Mouse (Mus musculus): ENCODE results near the gene Rpl28. TPM values are rescaled to one million over a fixed set of nuclear protein-coding genes. Genes with fewer than 3 reads are reported as not detected.

The Rpl28 gene
- polyA plus RNA-seq (2014; fragmentation: Nextera tagmentation; extraction: Ambion mirVana) = 149 and 169 TPM in 2 replicates

- Histone ChIP-seq H3K4me1 (ENCODE audit: control insufficient read depth, insufficient read depth, low read length) (peaks cover 3% of the 10 kb centered on the region; the same call in 1 of the 2 replicates), H3K4me2 (ENCODE audit: low read depth, low read length) (peak within 1 kb of the TSS; percentile 75), H3K27ac (replicated peaks; ENCODE audit: low read depth, low read length) (peak within 1 kb of the TSS; percentile 90), H3K27me3 (ENCODE audit: control insufficient read depth, insufficient read depth, low read length) (0 out of 2 replicates have a peak, but pooled peaks cover 3% of the 10 kb centered on the region), H3K9ac (replicated peaks; ENCODE audit: low read length) (peak within 1 kb of the TSS; percentile 95), H3K4me3 (ENCODE audit: low read depth, low read length) (peak within 1 kb of the TSS; percentile 77), H3K9me3 (replicated peaks; ENCODE audit: control insufficient read depth, low read length) (no peaks in the 10 kb centered on the region), H3K36me3 (replicated peaks; ENCODE audit: control insufficient read depth, insufficient read depth, low read depth, low read length) (peaks cover 5% of the 10 kb centered on the region)
- peak; percentile 99 for DNase-seq (ENCODE audit: low spot score)
- peak; percentile 80 for ATAC-seq (replicated peaks; ENCODE audit: insufficient number of reproducible peaks, low FRiP score, low TSS enrichment, low read depth)
- 2% methylated on average over 51 of the region's 54 CpGs for WGBS
Observed at GRCm38 (mm10) chr7:4792278-4793212, at the start of gene Rpl28. Gene Rpl28, plus strand, starts transcription at chr7:4792874.

- Histone ChIP-seq H3K4me1 (ENCODE audit: control insufficient read depth, insufficient read depth, low read length) (no peaks in the 10 kb centered on the region), H3K9me3 (replicated peaks; ENCODE audit: control insufficient read depth, low read length) (no peaks in the 10 kb centered on the region), H3K36me3 (replicated peaks; ENCODE audit: control insufficient read depth, insufficient read depth, low read depth, low read length) (peaks cover 8% of the 10 kb centered on the region), H3K27ac (replicated peaks; ENCODE audit: low read depth, low read length) (no peak overlapping the region), H3K4me2 (ENCODE audit: low read depth, low read length) (no peak overlapping the region), H3K4me3 (ENCODE audit: low read depth, low read length) (no peak overlapping the region), H3K27me3 (ENCODE audit: control insufficient read depth, insufficient read depth, low read length) (no peaks in the 10 kb centered on the region), H3K9ac (replicated peaks; ENCODE audit: low read length) (no peak overlapping the region)
- WGBS = 70% methylated on average over 2 of the region's 2 CpGs
- ATAC-seq (replicated peaks; ENCODE audit: insufficient number of reproducible peaks, low FRiP score, low TSS enrichment, low read depth) (no peak), DNase-seq (ENCODE audit: low spot score) (no peak)
Observed at GRCm38 (mm10) chr7:4743354-4743753, 49.3 kb upstream of the Rpl28 start.

GRCm38 (mm10) chr7:4744886-4745285 lies 47.8 kb upstream of the Rpl28 start:
- Histone ChIP-seq H3K27me3 (ENCODE audit: control insufficient read depth, insufficient read depth, low read length) (no peaks in the 10 kb centered on the region), H3K4me3 (ENCODE audit: low read depth, low read length) (no peak overlapping the region)

GRCm38 (mm10) chr7:4746326-4746980 lies 46.2 kb upstream of the Rpl28 start:
- Histone ChIP-seq H3K27ac (replicated peaks; ENCODE audit: low read depth, low read length) (no peak overlapping the region), H3K4me1 (ENCODE audit: control insufficient read depth, insufficient read depth, low read length) (no peaks in the 10 kb centered on the region), H3K4me3 (ENCODE audit: low read depth, low read length) (no peak overlapping the region), H3K36me3 (replicated peaks; ENCODE audit: control insufficient read depth, insufficient read depth, low read depth, low read length) (peaks cover 8% of the 10 kb centered on the region), H3K27me3 (ENCODE audit: control insufficient read depth, insufficient read depth, low read length) (no peaks in the 10 kb centered on the region), H3K4me2 (ENCODE audit: low read depth, low read length) (no peak overlapping the region), H3K9ac (replicated peaks; ENCODE audit: low read length) (no peak overlapping the region), H3K9me3 (replicated peaks; ENCODE audit: control insufficient read depth, low read length) (no peaks in the 10 kb centered on the region)
- DNase-seq (ENCODE audit: low spot score) (no peak), ATAC-seq (replicated peaks; ENCODE audit: insufficient number of reproducible peaks, low FRiP score, low TSS enrichment, low read depth) (no peak)
- 83% methylated on average over 22 of the region's 22 CpGs for WGBS

More at GRCm38 (mm10) chr7:4744886-4745285, 47.8 kb upstream of the Rpl28 start:
- no peak for ATAC-seq (replicated peaks; ENCODE audit: insufficient number of reproducible peaks, low FRiP score, low TSS enrichment, low read depth)
- no peaks in the 10 kb centered on the region for H3K4me1 ChIP-seq (ENCODE audit: control insufficient read depth, insufficient read depth, low read length)
- DNase-seq (ENCODE audit: low spot score) = no peak
- peaks cover 8% of the 10 kb centered on the region for H3K36me3 ChIP-seq (replicated peaks; ENCODE audit: control insufficient read depth, insufficient read depth, low read depth, low read length)
- no peak overlapping the region for H3K27ac ChIP-seq (replicated peaks; ENCODE audit: low read depth, low read length)
- H3K9ac ChIP-seq (replicated peaks; ENCODE audit: low read length) = no peak overlapping the region
- no peak overlapping the region for H3K4me2 ChIP-seq (ENCODE audit: low read depth, low read length)
- H3K9me3 ChIP-seq (replicated peaks; ENCODE audit: control insufficient read depth, low read length) = no peaks in the 10 kb centered on the region
- WGBS = 94% methylated on average over 5 of the region's 6 CpGs

- no peak for DNase-seq (ENCODE audit: low spot score)
- ATAC-seq (replicated peaks; ENCODE audit: insufficient number of reproducible peaks, low FRiP score, low TSS enrichment, low read depth) = no peak
- Histone ChIP-seq H3K4me3 (ENCODE audit: low read depth, low read length) (no peak overlapping the region), H3K27me3 (ENCODE audit: control insufficient read depth, insufficient read depth, low read length) (no peaks in the 10 kb centered on the region), H3K4me2 (ENCODE audit: low read depth, low read length) (no peak overlapping the region), H3K36me3 (replicated peaks; ENCODE audit: control insufficient read depth, insufficient read depth, low read depth, low read length) (peaks cover 8% of the 10 kb centered on the region), H3K9ac (replicated peaks; ENCODE audit: low read length) (no peak overlapping the region), H3K27ac (replicated peaks; ENCODE audit: low read depth, low read length) (no peak overlapping the region), H3K9me3 (replicated peaks; ENCODE audit: control insufficient read depth, low read length) (no peaks in the 10 kb centered on the region), H3K4me1 (ENCODE audit: control insufficient read depth, insufficient read depth, low read length) (no peaks in the 10 kb centered on the region)
- WGBS = 79% methylated on average over 9 of the region's 9 CpGs
Observed at GRCm38 (mm10) chr7:4747156-4747899, 45.3 kb upstream of the Rpl28 start.

- Histone ChIP-seq H3K27ac (replicated peaks; ENCODE audit: low read depth, low read length) (no peak overlapping the region), H3K9me3 (replicated peaks; ENCODE audit: control insufficient read depth, low read length) (no peaks in the 10 kb centered on the region), H3K4me2 (ENCODE audit: low read depth, low read length) (no peak overlapping the region), H3K36me3 (replicated peaks; ENCODE audit: control insufficient read depth, insufficient read depth, low read depth, low read length) (peaks cover 6% of the 10 kb centered on the region), H3K27me3 (ENCODE audit: control insufficient read depth, insufficient read depth, low read length) (no peaks in the 10 kb centered on the region), H3K4me1 (ENCODE audit: control insufficient read depth, insufficient read depth, low read length) (no peaks in the 10 kb centered on the region), H3K4me3 (ENCODE audit: low read depth, low read length) (no peak overlapping the region), H3K9ac (replicated peaks; ENCODE audit: low read length) (no peak overlapping the region)
- DNase-seq (ENCODE audit: low spot score) (no peak), ATAC-seq (replicated peaks; ENCODE audit: insufficient number of reproducible peaks, low FRiP score, low TSS enrichment, low read depth) (no peak)
- 78% methylated on average over 4 of the region's 4 CpGs for WGBS
Observed at GRCm38 (mm10) chr7:4748321-4748720, 44.4 kb upstream of the Rpl28 start.

- no peak overlapping the region for H3K9ac ChIP-seq (replicated peaks; ENCODE audit: low read length)
- H3K4me3 ChIP-seq (ENCODE audit: low read depth, low read length) = no peak overlapping the region
- no peak overlapping the region for H3K27ac ChIP-seq (replicated peaks; ENCODE audit: low read depth, low read length)
- DNase-seq (ENCODE audit: low spot score) (no peak), ATAC-seq (replicated peaks; ENCODE audit: insufficient number of reproducible peaks, low FRiP score, low TSS enrichment, low read depth) (no peak)
- peaks cover 6% of the 10 kb centered on the region for H3K36me3 ChIP-seq (replicated peaks; ENCODE audit: control insufficient read depth, insufficient read depth, low read depth, low read length)
- H3K4me2 ChIP-seq (ENCODE audit: low read depth, low read length) = no peak overlapping the region
- no peaks in the 10 kb centered on the region for H3K27me3 ChIP-seq (ENCODE audit: control insufficient read depth, insufficient read depth, low read length)
- no peaks in the 10 kb centered on the region for H3K4me1 ChIP-seq (ENCODE audit: control insufficient read depth, insufficient read depth, low read length)
- WGBS = 94% methylated on average over 2 of the region's 2 CpGs
- no peaks in the 10 kb centered on the region for H3K9me3 ChIP-seq (replicated peaks; ENCODE audit: control insufficient read depth, low read length)
Observed at GRCm38 (mm10) chr7:4749169-4749568, 43.5 kb upstream of the Rpl28 start.
